Mouse (Mus musculus) B cell, adult 2 months (primary cell): ENCODE measurements around the gene Fitm1.
A peak's percentile ranks its signal among the peaks of the same experiment; 100 is the strongest.

ENCODE experiments used
- DNase-seq, 2 experiments: peaks; one replicate each; pipeline ENCODE4 v3.0.0; 2022

The Fitm1 gene

GRCm38 (mm10) chr14:55575302-55575701 lies at the start of gene Fitm1:
Gene Fitm1, plus strand, starts transcription at chr14:55575617.
- no peak for DNase-seq

- no peak for DNase-seq
Measured at GRCm38 (mm10) chr14:55526674-55527073, 48.7 kb upstream of the Fitm1 start.

GRCm38 (mm10) chr14:55527940-55528339 lies 47.5 kb upstream of the Fitm1 start:
- DNase-seq = peak; percentile 59 to 60

- peak; percentile 68 to 70 for DNase-seq
Measured at GRCm38 (mm10) chr14:55536116-55536745, 39.2 kb upstream of the Fitm1 start.

GRCm38 (mm10) chr14:55540067-55540786 lies 35.2 kb upstream of the Fitm1 start, which contains the start of gene Pck2:
Gene Pck2, plus strand, starts transcription at chr14:55540266.
- DNase-seq = peak; percentile 78 to 82

GRCm38 (mm10) chr14:55540787-55541321 lies 34.6 kb upstream of the Fitm1 start:
- DNase-seq = peak; percentile 80 to 86

- no peak for DNase-seq
Measured at GRCm38 (mm10) chr14:55542268-55542667, 33.1 kb upstream of the Fitm1 start.

- DNase-seq = no peak
Measured at GRCm38 (mm10) chr14:55544334-55544733, 31.1 kb upstream of the Fitm1 start.

GRCm38 (mm10) chr14:55550191-55550590 lies 25.2 kb upstream of the Fitm1 start:
- no peak for DNase-seq

- DNase-seq = no peak
Measured at GRCm38 (mm10) chr14:55551347-55551746, 24.1 kb upstream of the Fitm1 start.

GRCm38 (mm10) chr14:55551794-55552193 lies 23.6 kb upstream of the Fitm1 start:
- DNase-seq = no peak

- DNase-seq = no peak
Measured at GRCm38 (mm10) chr14:55554635-55555034, 20.8 kb upstream of the Fitm1 start.

GRCm38 (mm10) chr14:55555788-55556187 lies 19.6 kb upstream of the Fitm1 start:
- no peak for DNase-seq

GRCm38 (mm10) chr14:55557003-55557402 lies 18.4 kb upstream of the Fitm1 start:
- peak; percentile 86 to 87 for DNase-seq

- DNase-seq = no peak
Measured at GRCm38 (mm10) chr14:55557587-55557986, 17.8 kb upstream of the Fitm1 start.

GRCm38 (mm10) chr14:55558740-55559448 lies 16.5 kb upstream of the Fitm1 start:
- DNase-seq = no peak

GRCm38 (mm10) chr14:55559799-55560201 lies 15.6 kb upstream of the Fitm1 start, which contains the start of gene Dcaf11:
Gene Dcaf11, plus strand, starts transcription at chr14:55560006.
- DNase-seq = peak; percentile 88 to 89

- peak; percentile 98 for DNase-seq
Measured at GRCm38 (mm10) chr14:55560202-55561073, 15.0 kb upstream of the Fitm1 start, which contains the start of gene A730061H03Rik. Gene A730061H03Rik, minus strand, starts transcription at chr14:55560406.

- DNase-seq = no peak
Measured at GRCm38 (mm10) chr14:55561860-55562259, 13.6 kb upstream of the Fitm1 start.

- no peak for DNase-seq
Measured at GRCm38 (mm10) chr14:55563249-55563648, 12.2 kb upstream of the Fitm1 start.

GRCm38 (mm10) chr14:55565748-55566147 lies 9.7 kb upstream of the Fitm1 start:
- DNase-seq = no peak

- DNase-seq = no peak
Measured at GRCm38 (mm10) chr14:55567496-55567895, 7.9 kb upstream of the Fitm1 start.
